Comparison of ENCODE assay signal across 8 mouse cellular contexts in the genomic region with DNA sequence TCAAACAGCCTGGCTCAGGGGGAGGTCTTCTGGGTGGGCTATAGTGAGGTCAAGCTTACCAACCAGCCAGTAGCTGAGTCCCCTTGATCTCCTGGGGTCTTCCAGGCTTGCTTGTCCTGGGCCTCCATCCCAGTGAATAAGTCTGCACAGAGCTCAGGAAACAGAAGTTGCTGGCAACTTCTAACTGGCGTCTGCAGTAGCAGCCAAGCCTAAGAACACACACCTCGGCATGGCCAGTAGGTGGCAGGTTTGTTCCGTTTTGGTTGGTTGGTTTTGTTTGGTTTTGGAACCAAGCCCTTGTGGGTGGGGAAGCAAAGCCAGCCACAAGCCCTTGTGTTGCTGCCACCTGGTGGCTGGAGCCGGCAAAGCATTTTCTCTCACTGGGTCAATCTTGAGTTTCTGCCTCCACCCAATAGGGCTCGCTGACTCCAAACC. TPM values are rescaled to one million over a fixed set of nuclear protein-coding genes. Genes with fewer than 3 reads are reported as not detected.
A peak's percentile ranks its signal among the peaks of the same experiment; 100 is the strongest.
DNase-seq lines count a peak whose midpoint lies in the region; ATAC-seq and TF ChIP-seq lines count a peak whose summit lies in the region.

No protein-coding gene starts in this region.

- H3K27ac ChIP-seq in bone marrow, adult 2 months (ENCODE audit: control insufficient read depth, insufficient read depth, low read depth, low read length, poor library complexity), result no peak overlapping the region
- H3K27ac ChIP-seq in embryonic facial prominence, embryonic 15.5 days (replicated peaks), result peak overlapping the region; percentile 56
- peak overlapping the region; percentile 79 for H3K27ac ChIP-seq in limb, embryonic 12.5 days
- 0 out of 2 replicates have a peak overlapping the region, but pooled peaks have one; percentile 25 for H3K27ac ChIP-seq in midbrain, embryonic 15.5 days

- no peaks in the 10 kb centered on the region for H3K9me3 ChIP-seq in embryonic facial prominence, embryonic 15.5 days (replicated peaks)
- H3K9me3 ChIP-seq in limb, embryonic 12.5 days, result no peaks in the 10 kb centered on the region
- no peaks in the 10 kb centered on the region for H3K9me3 ChIP-seq in midbrain, embryonic 15.5 days

- peak; percentile 95 for DNase-seq in A20 (ENCODE audit: low read depth, low spot score)
- peak; percentile 94 for DNase-seq in heart, adult 8-10 months (ENCODE audit: low spot score)
- DNase-seq in kidney, adult 8-10 months, result peak; percentile 95 to 98
- peak; percentile 82 to 95 for DNase-seq in spleen, adult 18-20 months

- TF ChIP-seq POLR2A in bone marrow, adult 2 months (IDR thresholded peaks at IDR 0.05; ENCODE audit: borderline replicate concordance, control insufficient read depth, low read depth, low read length), result no peak

- WGBS in bone marrow, adult 2 months, result 0% methylated on average over 5 of the region's 5 CpGs
- WGBS in embryonic facial prominence, embryonic 15.5 days, result under 1% methylated on average over 5 of the region's 5 CpGs
- WGBS in limb, embryonic 12.5 days, result 2% methylated on average over 5 of the region's 5 CpGs
- WGBS in midbrain, embryonic 15.5 days, result 0% methylated on average over 5 of the region's 5 CpGs

- no peaks in the 10 kb centered on the region for H3K27me3 ChIP-seq in embryonic facial prominence, embryonic 15.5 days
- no peaks in the 10 kb centered on the region for H3K27me3 ChIP-seq in limb, embryonic 12.5 days
- H3K27me3 ChIP-seq in midbrain, embryonic 15.5 days (replicated peaks), result no peaks in the 10 kb centered on the region

- peaks cover 1% of the 10 kb centered on the region; the same call in 1 of the 2 replicates for H3K4me1 ChIP-seq in bone marrow, adult 2 months (ENCODE audit: control insufficient read depth, insufficient read depth, low read length)
- H3K4me1 ChIP-seq in embryonic facial prominence, embryonic 15.5 days, result peaks cover 32% of the 10 kb centered on the region
- peaks cover 28% of the 10 kb centered on the region for H3K4me1 ChIP-seq in limb, embryonic 12.5 days (replicated peaks)
- H3K4me1 ChIP-seq in midbrain, embryonic 15.5 days, result peaks cover 15% of the 10 kb centered on the region

- H3K9ac ChIP-seq in embryonic facial prominence, embryonic 15.5 days, result no peak overlapping the region
- H3K9ac ChIP-seq in limb, embryonic 12.5 days (replicated peaks), result peak overlapping the region; percentile 51
- H3K9ac ChIP-seq in midbrain, embryonic 15.5 days, result no peak overlapping the region

- peak; percentile 73 for ATAC-seq in embryonic facial prominence, embryonic 15.5 days (ENCODE audit: insufficient number of reproducible peaks, low FRiP score, low TSS enrichment, low read depth)
- ATAC-seq in limb, embryonic 12.5 days (ENCODE audit: insufficient number of reproducible peaks, insufficient read depth, low FRiP score, low TSS enrichment, low read depth), result peak; percentile 70
- peak; percentile 67 for ATAC-seq in midbrain, embryonic 15.5 days (replicated peaks)

- TF ChIP-seq CTCF in bone marrow, adult 2 months (IDR thresholded peaks at IDR 0.05; ENCODE audit: control insufficient read depth, insufficient read depth, low read length), result peak; percentile 99

- peaks cover 13% of the 10 kb centered on the region; the same call in 1 of the 2 replicates for H3K36me3 ChIP-seq in embryonic facial prominence, embryonic 15.5 days
- peaks cover 32% of the 10 kb centered on the region for H3K36me3 ChIP-seq in limb, embryonic 12.5 days
- peaks cover 16% of the 10 kb centered on the region; the same call in 1 of the 2 replicates for H3K36me3 ChIP-seq in midbrain, embryonic 15.5 days (replicated peaks)

- H3K4me3 ChIP-seq in bone marrow, adult 2 months (replicated peaks; ENCODE audit: control insufficient read depth, low read depth, low read length), result no peak overlapping the region
- H3K4me3 ChIP-seq in embryonic facial prominence, embryonic 15.5 days (replicated peaks), result no peak overlapping the region
- no peak overlapping the region for H3K4me3 ChIP-seq in limb, embryonic 12.5 days (replicated peaks)
- no peak overlapping the region for H3K4me3 ChIP-seq in midbrain, embryonic 15.5 days

- peak overlapping the region; percentile 32 for H3K4me2 ChIP-seq in embryonic facial prominence, embryonic 15.5 days (replicated peaks)
- peak overlapping the region; percentile 42 for H3K4me2 ChIP-seq in limb, embryonic 12.5 days
- H3K4me2 ChIP-seq in midbrain, embryonic 15.5 days, result no peak overlapping the region

RNA-seq across cellular contexts. Expression of a gene that starts 5.5 kb away (rescaled TPM):
- 15.9 and 43.2 TPM in 2 replicates for polyA plus RNA-seq in bone marrow, adult 2 months (2011; ENCODE audit: insufficient read depth, insufficient read length, low replicate concordance, missing spikeins)
- 41.7 TPM in 2 replicates for polyA plus RNA-seq in embryonic facial prominence, embryonic 15.5 days (2015; fragmentation: Nextera tagmentation; extraction: Ambion mirVana)
- total RNA-seq in heart, adult 8-10 months (2022), result under 1 TPM in 3 of 4 experiments, not detected in 1; 0.20 to 0.31 (median 0.22) TPM
- polyA plus RNA-seq in limb, embryonic 12.5 days (2016; fragmentation: Nextera tagmentation; extraction: Ambion mirVana), result 78.1 and 83.5 TPM in 2 replicates
- polyA plus RNA-seq in midbrain, embryonic 15.5 days (2015; fragmentation: Nextera tagmentation; extraction: Ambion mirVana), result 7.7 and 8.8 TPM in 2 replicates

RNA-seq across cellular contexts. Expression of a gene that starts 24.4 kb away (rescaled TPM):
- not detected in 2 replicates for polyA plus RNA-seq in bone marrow, adult 2 months (2011; ENCODE audit: insufficient read depth, insufficient read length, low replicate concordance, missing spikeins)
- polyA plus RNA-seq in embryonic facial prominence, embryonic 15.5 days (2015; fragmentation: Nextera tagmentation; extraction: Ambion mirVana), result 0.12 TPM in 1 of 2 replicates, not detected in the other
- 10 to 100 TPM; 42.7 to 64.1 (median 55.8) TPM for total RNA-seq in heart, adult 8-10 months (2022)
- polyA plus RNA-seq in limb, embryonic 12.5 days (2016; fragmentation: Nextera tagmentation; extraction: Ambion mirVana), result not detected in 2 replicates
- polyA plus RNA-seq in midbrain, embryonic 15.5 days (2015; fragmentation: Nextera tagmentation; extraction: Ambion mirVana), result not detected in 2 replicates

RNA-seq across cellular contexts. Expression of a gene that starts 26.2 kb away (rescaled TPM):
- polyA plus RNA-seq in bone marrow, adult 2 months (2011; ENCODE audit: insufficient read depth, insufficient read length, low replicate concordance, missing spikeins), result 0.75 and 1.5 TPM in 2 replicates
- 20.1 and 20.7 TPM in 2 replicates for polyA plus RNA-seq in embryonic facial prominence, embryonic 15.5 days (2015; fragmentation: Nextera tagmentation; extraction: Ambion mirVana)
- total RNA-seq in heart, adult 8-10 months (2022), result 10 to 100 TPM in 2 of 4 experiments, 1 to 10 TPM in 2; 7.4 to 10.9 (median 9.0) TPM
- 4.4 and 6.3 TPM in 2 replicates for polyA plus RNA-seq in limb, embryonic 12.5 days (2016; fragmentation: Nextera tagmentation; extraction: Ambion mirVana)
- 38.5 and 43.3 TPM in 2 replicates for polyA plus RNA-seq in midbrain, embryonic 15.5 days (2015; fragmentation: Nextera tagmentation; extraction: Ambion mirVana)

RNA-seq across cellular contexts. Expression of a gene that starts 55.9 kb away (rescaled TPM):
- polyA plus RNA-seq in bone marrow, adult 2 months (2011; ENCODE audit: insufficient read depth, insufficient read length, low replicate concordance, missing spikeins), result 43.5 and 69.1 TPM in 2 replicates
- 117 and 120 TPM in 2 replicates for polyA plus RNA-seq in embryonic facial prominence, embryonic 15.5 days (2015; fragmentation: Nextera tagmentation; extraction: Ambion mirVana)
- 10 to 100 TPM; 76.6 to 83.9 (median 80.0) TPM for total RNA-seq in heart, adult 8-10 months (2022)
- 119 and 127 TPM in 2 replicates for polyA plus RNA-seq in limb, embryonic 12.5 days (2016; fragmentation: Nextera tagmentation; extraction: Ambion mirVana)
- 209 and 212 TPM in 2 replicates for polyA plus RNA-seq in midbrain, embryonic 15.5 days (2015; fragmentation: Nextera tagmentation; extraction: Ambion mirVana)
